ENCODE assay signal across 18 mouse cellular contexts in the genomic region with DNA sequence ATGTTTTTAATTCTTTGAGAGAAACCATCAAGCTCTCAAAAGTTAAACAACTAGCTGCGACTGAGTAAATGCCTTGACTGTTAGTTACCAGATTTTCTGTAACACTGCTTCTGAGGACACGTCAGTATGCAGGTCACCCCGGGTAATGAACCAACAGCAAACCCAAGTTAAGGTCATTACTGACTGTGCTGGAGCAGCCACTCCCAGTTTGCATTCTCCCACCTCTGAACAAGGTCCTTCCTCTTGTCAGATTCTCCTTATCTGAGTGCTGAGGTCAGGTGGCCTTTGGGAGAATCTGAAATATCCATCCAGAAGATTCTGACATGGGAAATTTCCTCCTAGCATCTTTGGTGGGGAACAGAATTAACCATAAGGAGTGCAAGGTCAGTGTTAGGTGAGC.
"Had no signal": no experiment of that assay in that cellular context is flagged by ENCODE, and none has a peak within 500 bp of the region (broad histone marks: within the 10 kb centered on the region; RNA-seq: fewer than 3 reads in every experiment).

No protein-coding gene starts in this region.

- H3K9ac ChIP-seq: lung, embryonic 14.5 days; midbrain, embryonic 13.5 days; neural tube, embryonic 13.5 days; neural tube, embryonic 15.5 days had no signal

- H3K4me3 ChIP-seq: midbrain, embryonic 10.5 days; midbrain, embryonic 13.5 days; myocyte; neural tube, embryonic 13.5 days; neural tube, embryonic 15.5 days had no signal

- H3K36me3 ChIP-seq: midbrain, embryonic 10.5 days; midbrain, embryonic 13.5 days; neural tube, embryonic 13.5 days; neural tube, embryonic 15.5 days had no signal

- H3K27ac ChIP-seq: midbrain, embryonic 10.5 days; midbrain, embryonic 13.5 days; neural tube, embryonic 13.5 days; neural tube, embryonic 15.5 days had no signal

- ATAC-seq: midbrain, embryonic 13.5 days; midbrain, embryonic 16.5 days had no signal

- H3K4me2 ChIP-seq: lung, embryonic 14.5 days; midbrain, embryonic 13.5 days; neural tube, embryonic 13.5 days; neural tube, embryonic 15.5 days had no signal

- H3K9me3 ChIP-seq: midbrain, embryonic 10.5 days; midbrain, embryonic 13.5 days; neural tube, embryonic 13.5 days; neural tube, embryonic 15.5 days had no signal

- DNase-seq: lung, adult 18-20 months; lung, embryonic 14.5 days; lung, postnatal 10 days; lung, postnatal 4 days; retina, postnatal 1 day; right cerebral cortex, adult 18-20 months; right cerebral cortex, postnatal 25 days; right cerebral cortex, postnatal 4 days; spleen, adult 18-20 months; thymus, adult 18-20 months; thymus, postnatal 14 days; thymus, postnatal 36 days had no signal
